Mouse (Mus musculus) kidney, adult 2 months (tissue): ENCODE data around the gene Fam81b.

ENCODE experiments used
- CTCF ChIP-seq: fragments of 200-500 bp; conservative IDR thresholded peaks from 2 replicates; pipeline ENCODE4 v1.5.1; 2011; ENCODE audit warnings: low read depth, mild to moderate bottlenecking, control low read depth, low read length, moderate library complexity, mixed read lengths; ENCODE audit not compliant: insufficient read depth, insufficient read length
- POLR2A ChIP-seq: fragments of 200-500 bp; IDR thresholded peaks from one replicate; pipeline ENCODE4 v1.6.1; 2011; ENCODE audit warnings: low read depth, low read length, control low read depth

DNA sequence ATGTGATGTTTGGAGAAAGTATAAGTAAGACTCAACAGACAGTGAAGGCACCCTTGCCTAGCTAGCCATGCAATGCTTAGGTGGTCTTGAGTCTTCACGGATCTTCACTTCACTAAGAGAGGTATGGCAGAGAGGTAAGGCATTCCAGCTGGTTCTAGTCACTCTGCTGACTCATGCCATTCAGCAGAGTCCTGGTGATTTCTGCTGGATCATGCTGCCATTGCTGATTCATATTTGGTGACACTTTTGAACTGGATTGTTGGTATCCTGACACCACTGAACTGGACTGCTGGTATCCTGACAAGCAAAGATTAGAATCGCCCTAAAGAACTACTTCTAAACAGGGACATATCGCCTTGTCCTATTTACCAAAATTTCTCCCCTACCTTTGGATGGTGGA, 20.3 kb downstream of the Fam81b start:
- TF ChIP-seq CTCF (no peak), POLR2A (no peak)
